Mouse (Mus musculus): Measurements from ENCODE around the gene Crnkl1.
"Not testable (repeated sequence)": the region's sequence is repeated elsewhere in the genome, so short reads cannot be mapped to it uniquely, and the experiment has no call there.

The Crnkl1 gene

GRCm38 (mm10) chr2:145936975-145937374, 2.2 kb upstream of the Crnkl1 start:
- peak; percentile 26 to 76 for DNase-seq (ENCODE audit: inconsistent age in 2 of 2, low spot score in 1 of 2)

DNA sequence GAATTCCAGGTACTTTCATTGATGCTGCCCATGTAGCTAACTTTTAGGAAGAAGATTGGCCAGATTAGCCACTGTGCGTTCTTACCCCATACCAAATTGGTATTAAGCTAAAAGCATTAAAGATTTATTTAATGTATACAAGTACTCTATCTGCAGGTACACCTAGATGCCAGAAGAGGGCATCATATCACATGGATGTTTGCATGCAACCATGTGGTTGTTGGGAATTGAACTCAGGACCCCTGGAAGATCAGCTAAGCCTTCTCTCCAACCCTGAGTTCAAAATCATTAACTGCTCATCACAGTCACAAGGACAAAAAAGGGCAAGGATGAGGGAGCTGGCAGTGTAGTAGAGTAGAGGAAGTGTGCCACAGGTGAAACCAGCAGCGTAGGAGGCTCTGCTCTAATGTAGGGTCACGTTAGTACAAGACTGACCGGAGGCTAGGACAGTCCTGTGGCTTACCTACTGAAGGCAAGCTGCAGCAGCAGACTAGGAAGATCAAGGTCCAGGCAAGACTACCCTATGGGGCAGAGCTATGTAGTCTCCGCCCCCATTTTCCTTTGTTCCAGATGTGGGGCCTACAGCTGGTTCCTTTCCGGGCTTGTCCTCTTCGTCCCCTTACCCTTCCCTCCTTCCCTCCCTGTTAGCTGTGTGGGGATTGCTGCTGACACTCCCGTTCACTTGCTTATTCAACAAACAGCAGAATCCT, 13.7 kb downstream of the Crnkl1 start:
- no peak for DNase-seq (ENCODE audit: inconsistent age in 2 of 2, low spot score in 1 of 2)

- not testable (repeated sequence) for DNase-seq (ENCODE audit: inconsistent age in 2 of 2, low spot score in 1 of 2)
Observed at GRCm38 (mm10) chr2:145905884-145906283, 28.9 kb downstream of the Crnkl1 start.

DNA sequence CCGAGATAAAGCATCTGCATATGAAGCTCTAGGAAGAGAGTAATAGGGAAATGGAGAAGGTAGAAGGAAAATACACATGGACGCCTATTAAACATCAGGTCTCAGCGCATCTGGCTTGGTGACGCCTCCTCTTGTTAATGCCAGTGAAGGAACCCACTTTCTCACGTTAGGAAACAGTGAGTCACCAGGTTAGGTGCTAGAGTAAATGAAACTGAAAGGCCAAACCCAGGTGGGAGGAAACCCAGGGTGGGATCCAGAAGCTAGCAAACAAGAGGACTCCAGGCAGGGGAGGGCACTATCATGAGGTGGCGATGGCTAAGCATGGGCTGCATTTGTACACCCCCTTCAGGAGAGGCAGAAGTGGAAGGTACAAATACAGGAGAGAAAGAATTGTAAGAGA, 29.7 kb downstream of the Crnkl1 start:
- DNase-seq (ENCODE audit: inconsistent age in 2 of 2, low spot score in 1 of 2): peak in 1 of 2 experiments; percentile 48

DNA sequence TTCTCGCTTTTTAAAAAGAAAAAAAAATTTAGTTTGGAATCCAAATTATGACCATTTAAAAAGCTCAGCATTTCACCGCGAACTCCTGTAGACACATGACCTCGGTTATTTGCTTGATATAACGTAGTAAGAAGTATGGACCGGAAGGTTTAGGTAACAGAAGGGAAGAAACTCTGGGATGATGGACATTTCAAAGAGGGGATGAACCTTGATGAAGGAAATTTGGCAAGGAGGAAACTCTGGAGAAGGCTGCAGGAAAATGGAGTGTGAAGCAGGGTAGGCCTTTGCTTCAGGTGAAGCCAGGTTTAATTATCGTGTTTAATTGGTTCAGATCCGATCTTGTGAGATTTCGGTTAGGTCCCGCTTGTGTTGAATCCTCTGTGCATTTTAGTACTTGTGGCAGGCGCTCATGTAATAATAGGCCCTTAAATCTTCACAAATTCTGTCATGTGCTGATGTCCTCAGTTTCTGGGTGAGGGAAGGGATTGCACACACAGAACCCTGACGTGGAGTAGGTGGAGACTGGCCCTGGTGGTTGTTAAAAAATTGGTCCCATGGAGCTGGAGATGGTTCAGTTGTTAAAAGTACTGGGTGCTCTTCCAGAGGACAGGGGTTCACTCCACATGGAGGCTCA, 30.7 kb downstream of the Crnkl1 start:
- peak in 1 of 2 experiments; percentile 56 for DNase-seq (ENCODE audit: inconsistent age in 2 of 2, low spot score in 1 of 2)

- peak; percentile 91 to 97 for DNase-seq (ENCODE audit: inconsistent age in 2 of 2, low spot score in 1 of 2)
Observed at GRCm38 (mm10) chr2:145903061-145903901, 31.5 kb downstream of the Crnkl1 start.

DNA sequence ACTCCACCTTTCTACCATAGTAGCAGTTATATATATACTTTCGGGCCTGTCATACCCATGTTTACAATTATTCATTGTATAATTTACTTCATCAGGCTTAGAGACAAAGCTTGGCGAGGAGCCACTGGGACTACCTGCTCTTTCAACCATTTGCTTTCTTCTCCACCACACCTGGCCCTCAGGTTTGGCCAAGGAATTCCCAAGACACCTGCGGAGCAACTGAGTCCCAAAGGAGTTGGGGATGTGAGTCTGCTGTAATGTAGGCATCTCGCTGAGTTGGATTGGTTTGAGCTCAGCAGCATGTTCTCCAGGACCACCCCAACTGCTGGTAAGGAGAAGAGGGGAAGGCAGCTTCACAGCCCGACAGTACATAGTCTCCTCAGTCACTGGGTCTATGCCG, 33.0 kb downstream of the Crnkl1 start, which contains the start of gene Naa20:
Gene Naa20, plus strand, starts transcription at position 239 of the 400 bp plus-strand sequence.
- DNase-seq (ENCODE audit: inconsistent age in 2 of 2, low spot score in 1 of 2): no peak

- not testable (repeated sequence) for DNase-seq (ENCODE audit: inconsistent age in 2 of 2, low spot score in 1 of 2)
Observed at GRCm38 (mm10) chr2:145900318-145900717, 34.5 kb downstream of the Crnkl1 start.

DNA sequence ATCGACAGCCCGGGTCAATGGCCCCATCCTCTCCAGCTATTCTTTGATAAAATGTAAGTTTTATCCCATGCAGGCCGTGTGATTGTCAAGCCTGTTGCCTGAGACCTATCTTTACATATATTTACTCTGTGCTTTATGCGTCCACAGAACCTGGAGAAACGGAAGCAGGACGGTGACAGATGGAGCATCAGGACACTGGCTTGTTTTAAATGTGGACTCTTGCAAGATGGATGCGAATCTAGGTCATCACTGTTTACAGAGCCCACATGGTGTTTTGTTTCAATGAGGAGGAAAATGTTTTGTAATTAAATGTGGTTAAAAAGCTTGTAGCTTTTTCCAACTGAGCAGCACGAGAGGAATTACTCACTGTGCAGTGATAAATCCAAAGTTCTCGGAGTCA, 36.7 kb downstream of the Crnkl1 start:
- no peak for DNase-seq (ENCODE audit: inconsistent age in 2 of 2, low spot score in 1 of 2)

- no peak for DNase-seq (ENCODE audit: inconsistent age in 2 of 2, low spot score in 1 of 2)
Observed at GRCm38 (mm10) chr2:145893756-145894155, 41.1 kb downstream of the Crnkl1 start.

DNA sequence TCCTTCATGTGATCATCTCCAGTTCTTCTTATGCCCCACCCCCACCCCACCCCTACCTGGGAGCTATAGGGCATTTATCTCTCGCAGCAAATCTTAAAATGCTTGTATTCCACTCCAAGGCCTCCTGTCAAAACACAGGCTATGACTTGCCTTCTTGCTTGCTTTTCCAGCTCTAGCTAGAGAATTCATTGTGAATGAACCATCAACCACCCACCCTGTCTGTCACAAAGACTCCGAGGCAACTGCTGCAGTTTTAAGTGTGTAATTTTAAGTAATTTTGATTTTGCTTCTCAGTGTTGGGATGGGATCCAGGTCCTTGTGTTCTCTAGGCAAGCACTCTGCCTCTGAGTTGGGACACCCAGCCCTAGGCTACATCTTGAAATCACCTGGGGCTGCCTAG, 44.2 kb downstream of the Crnkl1 start:
- DNase-seq (ENCODE audit: inconsistent age in 2 of 2, low spot score in 1 of 2): no peak

DNA sequence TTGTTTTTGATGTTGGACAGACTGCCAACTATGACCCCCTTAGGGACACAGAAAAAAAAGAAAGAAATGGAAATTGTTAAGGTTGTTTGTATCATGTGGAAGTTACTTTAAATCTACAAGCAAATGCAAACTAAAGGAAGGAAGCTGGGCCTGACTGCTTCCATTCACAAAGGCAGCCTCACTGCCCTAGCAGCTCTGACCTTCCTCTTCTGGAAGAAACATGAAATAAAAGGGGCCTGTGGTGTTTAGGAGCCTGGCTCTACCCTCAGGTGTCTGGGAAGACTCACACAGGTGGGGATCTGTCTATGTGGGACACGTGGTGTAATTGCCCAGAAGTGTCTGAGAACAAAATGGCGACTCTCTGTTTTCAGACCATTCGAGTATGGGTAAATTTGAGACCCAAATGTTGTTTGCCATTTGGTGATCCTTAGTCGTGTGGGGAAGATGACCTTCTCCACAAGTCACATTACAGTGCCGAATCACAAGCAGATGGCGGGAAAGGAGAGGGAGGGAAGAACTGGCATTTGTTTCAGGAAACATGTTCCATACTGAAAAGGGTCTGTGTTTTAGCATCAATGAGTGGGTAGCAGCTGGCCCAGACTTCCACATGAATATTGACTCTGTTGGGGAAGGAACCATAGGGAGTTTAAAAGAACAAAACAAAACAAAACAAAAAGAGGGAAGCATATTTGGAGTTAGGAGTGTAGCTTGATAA, 45.9 kb downstream of the Crnkl1 start:
- DNase-seq (ENCODE audit: inconsistent age in 2 of 2, low spot score in 1 of 2): no peak

DNA sequence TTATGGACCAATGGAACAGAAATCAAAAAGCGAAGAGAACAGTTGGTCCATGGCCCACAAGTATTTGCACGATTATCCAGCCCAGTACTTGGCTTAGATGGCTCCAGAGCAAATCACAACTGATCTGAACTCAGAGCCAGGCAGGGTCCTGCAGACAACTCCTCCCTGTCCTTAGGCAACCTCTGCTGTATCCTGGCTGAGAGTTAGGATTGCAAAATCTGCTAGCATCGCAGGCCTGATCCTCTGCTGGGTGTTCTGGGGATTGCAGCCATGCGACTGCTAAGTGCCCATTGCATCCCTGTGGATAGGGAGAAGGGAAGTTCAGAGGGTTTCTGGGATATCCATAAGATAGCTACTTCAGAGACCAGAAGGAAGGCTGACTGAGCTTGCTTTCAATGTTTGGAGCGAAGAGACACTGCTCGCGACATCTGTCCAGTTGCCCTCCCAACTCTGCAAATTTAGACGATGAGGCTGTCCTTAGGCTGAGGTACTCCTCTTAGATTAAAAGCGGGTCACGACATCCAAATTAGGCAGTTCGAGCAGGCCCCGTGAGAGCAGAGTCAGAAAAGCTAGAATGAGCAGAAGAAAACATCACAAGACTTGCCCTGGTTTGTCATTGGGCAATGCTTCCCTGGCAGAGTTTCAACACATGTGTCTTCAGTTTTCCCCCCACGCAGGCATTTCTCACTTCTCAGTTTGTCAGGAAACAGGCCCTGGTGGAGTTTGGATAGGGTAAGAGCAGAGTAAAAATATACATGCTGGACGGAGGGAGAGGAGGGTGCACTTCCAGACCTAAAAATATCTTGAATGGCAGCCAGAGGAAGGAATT, 46.7 kb downstream of the Crnkl1 start:
- DNase-seq (ENCODE audit: inconsistent age in 2 of 2, low spot score in 1 of 2): peak; percentile 53 to 81

DNA sequence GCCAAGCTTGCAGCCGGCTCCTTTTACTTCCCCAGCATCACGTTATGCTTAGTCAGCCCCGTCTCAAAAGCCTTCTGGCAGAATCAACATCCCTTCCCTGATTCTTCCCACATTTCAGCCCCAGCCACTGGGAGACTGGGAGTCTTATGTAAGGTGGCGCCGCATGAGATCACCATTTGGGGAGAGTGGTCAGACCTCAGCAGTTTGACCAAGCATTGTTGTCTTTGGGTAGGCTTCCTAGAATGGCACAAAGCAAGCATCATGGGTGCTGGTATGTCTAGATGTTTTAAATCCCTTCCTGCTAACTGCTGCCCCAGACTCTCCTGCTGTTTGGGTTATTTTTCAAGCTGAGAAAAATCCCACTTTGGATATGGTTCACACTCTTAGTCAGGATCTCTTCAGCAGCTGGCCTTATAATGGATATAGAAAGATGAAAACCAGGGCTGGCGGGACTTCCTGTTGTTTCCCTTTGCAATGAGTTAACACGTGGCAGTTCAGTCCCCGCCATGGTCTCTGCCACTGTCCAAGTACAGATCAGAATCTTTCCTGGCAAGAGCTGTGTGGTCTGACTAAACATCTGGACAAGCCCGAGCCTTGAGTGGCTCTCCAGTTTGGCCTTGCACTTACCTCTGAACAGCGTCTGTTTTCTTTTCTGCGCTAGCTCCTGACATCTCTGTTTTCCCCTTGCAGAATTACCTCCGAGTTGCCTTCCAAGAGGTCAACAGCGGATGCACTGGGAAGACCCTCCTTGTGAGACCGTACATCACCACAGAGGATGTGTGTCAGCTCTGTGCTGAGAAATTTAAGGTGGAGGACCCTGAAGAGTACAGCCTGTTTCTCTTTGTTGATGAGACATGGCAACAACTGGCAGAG, 49.7 kb downstream of the Crnkl1 start:
- peak; percentile 50 to 78 for DNase-seq (ENCODE audit: inconsistent age in 2 of 2, low spot score in 1 of 2)

- peak in 1 of 2 experiments; percentile 48 for DNase-seq (ENCODE audit: inconsistent age in 2 of 2, low spot score in 1 of 2)
Observed at GRCm38 (mm10) chr2:145884036-145884912, 50.5 kb downstream of the Crnkl1 start.

GRCm38 (mm10) chr2:145882398-145882797, 52.4 kb downstream of the Crnkl1 start:
- peak in 1 of 2 experiments; percentile 44 for DNase-seq (ENCODE audit: inconsistent age in 2 of 2, low spot score in 1 of 2)

DNA sequence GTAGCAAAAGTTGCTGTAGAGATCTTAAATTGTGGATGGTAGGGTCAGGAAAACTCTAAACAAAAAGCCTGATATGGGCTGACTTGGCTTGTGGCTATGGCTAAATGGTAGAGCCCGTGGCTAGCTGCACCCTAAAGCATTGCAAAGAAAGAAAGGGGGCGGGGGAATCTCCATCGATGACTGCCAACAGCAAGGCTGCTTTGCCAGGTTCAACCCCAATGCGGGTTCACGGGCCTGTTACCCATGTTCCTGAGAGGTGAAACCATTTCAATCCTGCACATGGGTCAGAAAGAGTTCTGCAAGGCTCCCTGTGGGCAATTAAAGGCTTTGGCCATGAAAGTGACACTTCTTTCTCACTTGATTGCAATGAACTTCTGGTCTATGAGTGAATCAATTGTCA, 52.9 kb downstream of the Crnkl1 start:
- peak in 1 of 2 experiments; percentile 41 for DNase-seq (ENCODE audit: inconsistent age in 2 of 2, low spot score in 1 of 2)

All from adrenal gland, adult (tissue).